Mouse (Mus musculus): ENCODE data around the gene 2510039O18Rik.

DNA sequence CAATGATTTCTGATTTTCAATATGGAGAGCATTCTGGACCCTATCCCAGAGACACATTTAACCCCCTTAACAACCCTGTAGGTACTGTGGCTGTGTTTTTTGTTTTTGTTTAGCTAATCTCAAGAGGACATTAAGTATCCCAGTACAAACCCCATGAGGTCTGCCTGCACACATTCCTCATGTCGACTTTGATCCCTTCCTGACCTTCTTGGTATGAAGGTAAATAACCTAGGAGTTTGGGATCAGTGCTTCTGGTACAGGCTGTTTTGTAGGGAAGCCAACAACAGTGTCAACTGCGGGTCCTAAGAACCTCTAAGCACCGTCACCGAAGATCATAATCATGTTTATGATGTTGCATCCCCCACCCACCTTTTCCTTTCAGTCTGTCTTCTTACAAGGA lies 37.0 kb downstream of the 2510039O18Rik start:
- TF ChIP-seq CTCF (IDR thresholded peaks at IDR 0.05; ENCODE audit: low read depth) (no peak), EP300 (optimal IDR thresholded peaks at IDR 0.05) (no peak)
